Mouse (Mus musculus): ENCODE results near the gene Rab3gap1. TPM values are rescaled to one million over a fixed set of nuclear protein-coding genes. Genes with fewer than 3 reads are reported as not detected.

Gene Rab3gap1
- polyA plus RNA-seq, 1 experiment from 2014 or later = 17.3 TPM

DNA sequence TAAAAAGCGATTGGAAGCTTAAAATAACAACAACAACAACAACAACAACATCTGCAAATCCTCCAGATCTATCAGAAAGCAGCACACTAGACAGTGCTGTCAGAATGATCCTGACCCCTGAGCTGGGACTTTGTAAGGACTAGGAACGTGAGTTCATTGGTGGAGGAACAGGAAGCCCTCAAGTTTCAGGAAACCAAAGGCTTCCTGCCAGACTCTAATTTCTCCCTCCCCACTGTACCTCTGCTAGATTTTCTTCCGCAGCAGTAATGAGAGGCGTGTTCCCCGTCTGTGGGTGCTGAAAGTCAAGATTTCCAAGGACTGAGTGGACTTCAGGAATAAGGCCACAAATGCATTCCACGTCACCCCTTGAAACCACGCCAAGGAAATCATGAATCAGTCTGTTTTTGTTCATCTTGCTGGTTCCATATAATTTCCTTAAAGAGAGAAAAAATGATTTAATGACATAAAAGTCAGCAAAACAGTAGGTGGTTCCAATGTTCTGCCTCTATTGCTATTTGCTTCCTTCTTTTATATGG lies 18.4 kb upstream of the Rab3gap1 start:
- 73% methylated on average over 7 of the region's 7 CpGs for WGBS
- no peak overlapping the region for H3K4me2 ChIP-seq (ENCODE audit: low read depth, severe bottlenecking)

DNA sequence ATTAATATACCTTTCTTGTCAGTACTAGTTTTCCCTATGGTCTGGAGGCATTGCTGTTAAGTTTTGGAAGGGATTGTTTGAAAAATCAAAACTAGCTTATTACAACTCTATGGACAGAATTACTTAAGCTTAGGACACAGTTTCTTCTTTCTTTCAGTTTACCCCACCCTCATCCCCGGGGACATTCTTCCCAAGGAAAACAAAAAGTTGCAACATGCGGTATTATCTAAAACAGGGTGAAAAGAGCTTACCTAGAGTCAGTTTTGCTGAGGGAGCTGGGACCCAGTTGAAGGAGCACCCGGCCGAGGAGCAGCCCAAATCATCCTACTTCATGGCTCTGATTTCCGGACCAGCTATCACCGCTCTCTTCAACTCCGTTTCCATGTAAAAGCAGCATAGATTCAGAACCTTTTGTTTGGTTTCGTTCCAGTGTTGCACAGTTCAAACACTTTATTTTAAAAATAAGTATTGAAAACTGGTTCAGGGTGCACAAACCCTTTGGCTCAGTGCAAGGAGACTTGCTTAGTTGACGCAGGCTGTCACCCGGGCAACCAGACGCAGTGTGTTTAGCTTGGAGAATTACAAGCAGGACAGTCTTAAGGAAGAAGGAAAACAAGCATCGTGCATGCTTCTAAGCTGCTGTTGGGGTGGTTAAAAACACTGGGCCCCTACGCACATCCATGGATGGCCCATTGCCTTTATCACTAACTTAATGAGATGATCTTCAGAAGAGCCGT lies 13.9 kb upstream of the Rab3gap1 start, which contains the start of gene Map3k19:
Gene Map3k19, minus strand, starts transcription at position 546 of the 737 bp plus-strand sequence.
- Histone ChIP-seq H3K27ac (replicated peaks; ENCODE audit: low read depth, low read length) (no peak within 1 kb of the TSS), H3K36me3 (ENCODE audit: control insufficient read depth, insufficient read depth, low read length) (no peaks in the 10 kb centered on the region), H3K4me3 (ENCODE audit: low read depth, low read length) (no peak within 1 kb of the TSS), H3K4me1 (ENCODE audit: control insufficient read depth, insufficient read depth, low read length) (no peaks in the 10 kb centered on the region), H3K9ac (ENCODE audit: low read length) (no peak within 1 kb of the TSS), H3K27me3 (ENCODE audit: control insufficient read depth, insufficient read depth, low read length) (no peaks in the 10 kb centered on the region), H3K9me3 (ENCODE audit: control insufficient read depth, low read length) (no peaks in the 10 kb centered on the region), H3K4me2 (ENCODE audit: low read depth, severe bottlenecking) (no peak within 1 kb of the TSS)
- DNase-seq (ENCODE audit: low spot score) (no peak), ATAC-seq (ENCODE audit: insufficient number of reproducible peaks, low FRiP score, low TSS enrichment, low read depth) (no peak)
- WGBS = 85% methylated on average over 14 of the region's 14 CpGs

More for the DNA sequence above, 18.4 kb upstream of the Rab3gap1 start:
- ATAC-seq (ENCODE audit: insufficient number of reproducible peaks, low FRiP score, low TSS enrichment, low read depth) (no peak), DNase-seq (ENCODE audit: low spot score) (no peak)
- H3K27ac ChIP-seq (replicated peaks; ENCODE audit: low read depth, low read length) = no peak overlapping the region
- no peak overlapping the region for H3K4me3 ChIP-seq (ENCODE audit: low read depth, low read length)
- no peaks in the 10 kb centered on the region for H3K27me3 ChIP-seq (ENCODE audit: control insufficient read depth, insufficient read depth, low read length)
- H3K4me1 ChIP-seq (ENCODE audit: control insufficient read depth, insufficient read depth, low read length) = no peaks in the 10 kb centered on the region
- H3K9me3 ChIP-seq (ENCODE audit: control insufficient read depth, low read length) = no peaks in the 10 kb centered on the region
- H3K36me3 ChIP-seq (ENCODE audit: control insufficient read depth, insufficient read depth, low read length) = no peaks in the 10 kb centered on the region
- H3K9ac ChIP-seq (ENCODE audit: low read length) = no peak overlapping the region

DNA sequence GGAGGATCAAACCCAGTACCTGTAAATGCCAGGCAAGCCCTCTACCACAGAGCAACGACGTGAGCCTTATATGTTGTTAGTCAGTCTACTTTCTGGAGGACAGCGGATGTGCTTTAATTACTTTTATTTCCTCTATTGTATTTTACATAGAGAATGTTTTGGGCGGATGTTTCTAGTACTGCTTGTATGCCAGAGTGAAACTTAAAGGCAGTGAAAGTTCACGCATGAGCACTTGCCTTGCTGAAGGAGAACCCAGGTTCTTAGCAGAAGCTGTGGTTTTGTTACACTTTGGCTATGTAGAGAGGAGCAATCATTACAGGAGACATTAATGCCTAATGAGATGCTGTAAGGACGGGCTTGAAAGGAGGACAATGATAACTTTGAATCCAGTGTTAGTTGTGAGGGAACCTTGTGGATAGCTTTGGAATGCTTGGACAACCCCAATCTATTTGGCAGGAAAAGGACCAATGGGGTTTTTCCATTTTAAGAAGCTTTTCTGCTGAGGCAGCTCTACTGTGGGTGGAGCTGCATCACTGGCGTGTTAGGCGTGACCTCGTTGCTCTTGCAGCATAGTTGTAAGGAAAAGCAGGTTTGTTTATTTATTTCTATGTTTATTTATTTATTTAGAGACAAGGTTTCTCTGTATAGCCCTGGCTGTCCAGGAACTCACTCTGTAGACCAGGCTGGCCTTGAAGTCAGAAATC lies 9.5 kb upstream of the Rab3gap1 start:
- Histone ChIP-seq H3K9me3 (ENCODE audit: control insufficient read depth, low read length) (no peaks in the 10 kb centered on the region), H3K4me1 (ENCODE audit: control insufficient read depth, insufficient read depth, low read length) (no peaks in the 10 kb centered on the region), H3K27ac (replicated peaks; ENCODE audit: low read depth, low read length) (no peak overlapping the region), H3K27me3 (ENCODE audit: control insufficient read depth, insufficient read depth, low read length) (no peaks in the 10 kb centered on the region), H3K9ac (ENCODE audit: low read length) (no peak overlapping the region), H3K36me3 (ENCODE audit: control insufficient read depth, insufficient read depth, low read length) (no peaks in the 10 kb centered on the region), H3K4me3 (ENCODE audit: low read depth, low read length) (no peak overlapping the region), H3K4me2 (ENCODE audit: low read depth, severe bottlenecking) (no peak overlapping the region)
- ATAC-seq (ENCODE audit: insufficient number of reproducible peaks, low FRiP score, low TSS enrichment, low read depth) = no peak
- no peak for DNase-seq (ENCODE audit: low spot score)
- 87% methylated on average over 9 of the region's 9 CpGs for WGBS

DNA sequence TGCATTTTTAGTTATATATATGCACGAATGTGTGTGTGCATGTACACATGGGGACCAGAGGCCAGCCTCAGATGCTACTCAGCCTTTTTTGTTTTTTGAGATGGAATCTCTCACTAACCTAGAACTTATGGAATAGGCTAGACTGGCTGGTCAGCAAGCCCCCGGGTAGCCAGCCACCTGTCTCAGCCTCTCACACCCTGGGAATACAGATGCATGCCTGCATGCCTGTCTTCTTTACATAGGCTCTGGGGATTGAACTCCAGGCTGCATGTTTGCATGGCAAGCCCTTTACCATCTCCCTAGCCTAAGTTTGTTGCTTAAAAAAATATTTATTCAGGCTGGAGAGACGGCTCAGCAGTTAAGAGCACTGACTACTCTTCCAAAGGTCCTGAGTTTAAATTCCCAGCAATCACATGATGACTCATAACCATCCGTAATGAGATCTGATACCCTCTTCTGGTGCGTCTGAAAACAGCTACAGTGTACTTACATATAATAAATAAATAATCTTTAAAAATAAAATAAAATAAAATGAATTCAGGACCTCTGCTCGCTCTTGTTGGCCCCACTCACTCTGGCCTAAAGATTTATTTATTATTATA lies 8.7 kb upstream of the Rab3gap1 start:
- Histone ChIP-seq H3K4me3 (ENCODE audit: low read depth, low read length) (no peak overlapping the region), H3K9me3 (ENCODE audit: control insufficient read depth, low read length) (no peaks in the 10 kb centered on the region), H3K4me1 (ENCODE audit: control insufficient read depth, insufficient read depth, low read length) (no peaks in the 10 kb centered on the region), H3K27me3 (ENCODE audit: control insufficient read depth, insufficient read depth, low read length) (no peaks in the 10 kb centered on the region), H3K27ac (replicated peaks; ENCODE audit: low read depth, low read length) (no peak overlapping the region), H3K9ac (ENCODE audit: low read length) (no peak overlapping the region), H3K4me2 (ENCODE audit: low read depth, severe bottlenecking) (no peak overlapping the region), H3K36me3 (ENCODE audit: control insufficient read depth, insufficient read depth, low read length) (no peaks in the 10 kb centered on the region)
- ATAC-seq (ENCODE audit: insufficient number of reproducible peaks, low FRiP score, low TSS enrichment, low read depth) (no peak), DNase-seq (ENCODE audit: low spot score) (no peak)
- WGBS = 89% methylated on average over 6 of the region's 6 CpGs

DNA sequence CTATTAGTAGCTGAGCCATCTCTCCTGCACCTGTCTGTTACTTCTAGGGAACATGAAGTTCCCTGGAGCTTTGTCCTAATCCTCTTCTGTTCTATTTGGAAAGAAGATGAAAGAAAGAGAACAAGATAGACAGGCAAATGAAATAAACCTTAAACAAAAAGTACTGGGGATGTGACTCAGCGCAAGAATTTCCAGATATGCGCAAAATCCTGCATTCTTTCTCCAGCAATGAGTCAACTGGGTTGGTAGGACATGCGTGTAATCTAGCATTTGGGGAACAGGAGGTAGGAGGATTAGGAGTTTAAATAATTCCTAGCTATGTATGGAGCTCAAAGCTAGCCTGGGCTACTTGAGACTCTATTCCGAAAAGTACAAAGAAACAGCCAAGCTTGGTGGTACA lies 8.1 kb upstream of the Rab3gap1 start:
- Histone ChIP-seq H3K4me2 (ENCODE audit: low read depth, severe bottlenecking) (no peak overlapping the region), H3K36me3 (ENCODE audit: control insufficient read depth, insufficient read depth, low read length) (no peaks in the 10 kb centered on the region), H3K9me3 (ENCODE audit: control insufficient read depth, low read length) (no peaks in the 10 kb centered on the region), H3K27ac (replicated peaks; ENCODE audit: low read depth, low read length) (no peak overlapping the region), H3K27me3 (ENCODE audit: control insufficient read depth, insufficient read depth, low read length) (no peaks in the 10 kb centered on the region), H3K4me1 (ENCODE audit: control insufficient read depth, insufficient read depth, low read length) (no peaks in the 10 kb centered on the region), H3K9ac (ENCODE audit: low read length) (no peak overlapping the region), H3K4me3 (ENCODE audit: low read depth, low read length) (no peak overlapping the region)
- 92% methylated on average over 4 of the region's 4 CpGs for WGBS
- ATAC-seq (ENCODE audit: insufficient number of reproducible peaks, low FRiP score, low TSS enrichment, low read depth) = no peak
- DNase-seq (ENCODE audit: low spot score) = no peak

DNA sequence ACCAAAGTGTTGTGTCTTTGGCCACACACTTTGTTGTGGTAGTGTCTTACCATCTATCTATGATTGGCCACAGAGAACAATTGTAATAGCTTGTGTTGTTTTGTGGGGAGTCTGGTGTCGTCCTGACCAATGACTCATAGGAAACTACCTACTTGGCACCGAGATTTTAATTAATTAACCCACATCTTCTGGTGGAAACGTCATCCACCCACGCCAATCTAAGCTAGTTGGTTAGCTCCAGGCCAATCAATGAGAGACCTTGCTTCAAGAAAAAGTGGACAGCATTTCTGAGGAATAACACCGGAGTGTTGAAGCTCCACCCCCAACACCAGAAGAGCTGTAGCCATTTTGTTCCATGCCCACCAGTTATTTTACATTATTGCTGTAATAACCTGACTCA lies 6.7 kb upstream of the Rab3gap1 start:
- H3K9ac ChIP-seq (ENCODE audit: low read length) = no peak overlapping the region
- no peaks in the 10 kb centered on the region for H3K36me3 ChIP-seq (ENCODE audit: control insufficient read depth, insufficient read depth, low read length)
- H3K27ac ChIP-seq (replicated peaks; ENCODE audit: low read depth, low read length) = no peak overlapping the region
- 86% methylated on average over 5 of the region's 5 CpGs for WGBS
- H3K4me1 ChIP-seq (ENCODE audit: control insufficient read depth, insufficient read depth, low read length) = no peaks in the 10 kb centered on the region
- no peak overlapping the region for H3K4me2 ChIP-seq (ENCODE audit: low read depth, severe bottlenecking)
- ATAC-seq (ENCODE audit: insufficient number of reproducible peaks, low FRiP score, low TSS enrichment, low read depth) (no peak), DNase-seq (ENCODE audit: low spot score) (no peak)
- H3K27me3 ChIP-seq (ENCODE audit: control insufficient read depth, insufficient read depth, low read length) = no peaks in the 10 kb centered on the region
- no peaks in the 10 kb centered on the region for H3K9me3 ChIP-seq (ENCODE audit: control insufficient read depth, low read length)
- H3K4me3 ChIP-seq (ENCODE audit: low read depth, low read length) = no peak overlapping the region

DNA sequence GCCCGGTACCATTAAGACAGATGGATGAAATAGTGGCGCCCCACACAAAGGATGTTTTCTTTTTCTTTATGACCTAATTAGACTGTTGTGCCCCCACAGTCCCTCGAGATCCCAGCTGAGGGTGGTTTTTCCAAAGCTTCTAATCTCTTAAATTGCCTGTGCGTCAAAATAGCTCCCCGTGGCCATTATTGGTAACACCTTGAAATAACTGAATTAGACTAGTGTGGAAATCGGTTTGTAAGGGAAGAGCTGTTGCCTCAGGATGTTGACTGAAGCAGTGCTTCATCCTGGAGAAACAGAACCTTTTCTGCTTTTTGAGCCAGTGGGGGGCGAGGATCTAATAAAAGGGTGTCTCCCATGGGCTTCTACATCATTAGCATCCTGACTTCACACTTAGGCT lies 4.8 kb upstream of the Rab3gap1 start:
- H3K4me2 ChIP-seq (ENCODE audit: low read depth, severe bottlenecking) = no peak overlapping the region
- H3K27ac ChIP-seq (replicated peaks; ENCODE audit: low read depth, low read length) = no peak overlapping the region
- H3K9me3 ChIP-seq (ENCODE audit: control insufficient read depth, low read length) = no peaks in the 10 kb centered on the region
- WGBS = 54% methylated on average over 7 of the region's 7 CpGs
- H3K9ac ChIP-seq (ENCODE audit: low read length) = no peak overlapping the region
- DNase-seq (ENCODE audit: low spot score) (no peak), ATAC-seq (ENCODE audit: insufficient number of reproducible peaks, low FRiP score, low TSS enrichment, low read depth) (no peak)
- H3K27me3 ChIP-seq (ENCODE audit: control insufficient read depth, insufficient read depth, low read length) = no peaks in the 10 kb centered on the region
- H3K36me3 ChIP-seq (ENCODE audit: control insufficient read depth, insufficient read depth, low read length) = no peaks in the 10 kb centered on the region
- H3K4me1 ChIP-seq (ENCODE audit: control insufficient read depth, insufficient read depth, low read length) = no peaks in the 10 kb centered on the region
- no peak overlapping the region for H3K4me3 ChIP-seq (ENCODE audit: low read depth, low read length)

DNA sequence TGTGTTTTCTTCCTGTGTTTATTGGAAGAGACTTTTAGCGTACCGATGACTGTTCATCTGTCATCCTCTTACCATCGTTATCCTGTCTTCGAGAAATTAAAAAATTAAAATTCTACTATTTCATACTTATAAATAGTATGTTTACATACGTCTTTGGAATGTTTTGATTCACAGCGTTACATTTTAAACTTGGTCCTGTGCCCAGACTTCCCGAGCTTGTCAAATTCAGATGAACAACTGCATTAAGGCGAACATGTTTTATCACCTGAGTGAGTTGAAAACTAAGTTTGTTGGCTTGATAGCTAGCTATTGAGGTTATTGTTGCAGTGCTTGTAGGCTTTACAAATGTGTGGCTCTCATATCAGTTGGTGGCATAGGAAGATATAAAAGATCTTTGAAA lies 703 bp downstream of the Rab3gap1 start:
- 48% methylated on average over 8 of the region's 8 CpGs for WGBS
- H3K9me3 ChIP-seq (ENCODE audit: control insufficient read depth, low read length) = no peaks in the 10 kb centered on the region
- no peak overlapping the region for H3K27ac ChIP-seq (replicated peaks; ENCODE audit: low read depth, low read length)
- peak overlapping the region; percentile 81 for H3K4me3 ChIP-seq (ENCODE audit: low read depth, low read length)
- 0 out of 2 replicates have a peak, but pooled peaks cover 2% of the 10 kb centered on the region for H3K36me3 ChIP-seq (ENCODE audit: control insufficient read depth, insufficient read depth, low read length)
- ATAC-seq (ENCODE audit: insufficient number of reproducible peaks, low FRiP score, low TSS enrichment, low read depth) (no peak; the same call in 1 of the 2 replicates), DNase-seq (ENCODE audit: low spot score) (no peak)
- peak overlapping the region; percentile 80 for H3K9ac ChIP-seq (ENCODE audit: low read length)
- H3K4me2 ChIP-seq (ENCODE audit: low read depth, severe bottlenecking) = peak overlapping the region; percentile 62
- H3K27me3 ChIP-seq (ENCODE audit: control insufficient read depth, insufficient read depth, low read length) = no peaks in the 10 kb centered on the region
- H3K4me1 ChIP-seq (ENCODE audit: control insufficient read depth, insufficient read depth, low read length) = no peaks in the 10 kb centered on the region
